Mouse (Mus musculus) left cerebral cortex, postnatal 25 days (tissue): ENCODE measurements around the gene Trak1. TPM values are rescaled to one million over a fixed set of nuclear protein-coding genes. Genes with fewer than 3 reads are reported as not detected.

Source experiments
- DNase-seq, 2 experiments: peaks; one replicate each; pipeline ENCODE4 v3.0.0; 2022; ENCODE audit warnings: low spot score in 2 of 2, mixed read lengths in 1 of 2
- intact Hi-C: fragments of 180-260 bp; cut with DNase I; formaldehyde crosslinking; loops from one replicate; pipeline ENCODE4 v1.15.1; 2025
- total RNA-seq, 2 experiments: library from RNA; stranded (reverse); gene quantifications; 2 replicates each; pipeline ENCODE4 v1.2.3; 2021

The Trak1 gene
- total RNA-seq, 2 experiments from 2014 or later, result 240 to 249 TPM

DNA sequence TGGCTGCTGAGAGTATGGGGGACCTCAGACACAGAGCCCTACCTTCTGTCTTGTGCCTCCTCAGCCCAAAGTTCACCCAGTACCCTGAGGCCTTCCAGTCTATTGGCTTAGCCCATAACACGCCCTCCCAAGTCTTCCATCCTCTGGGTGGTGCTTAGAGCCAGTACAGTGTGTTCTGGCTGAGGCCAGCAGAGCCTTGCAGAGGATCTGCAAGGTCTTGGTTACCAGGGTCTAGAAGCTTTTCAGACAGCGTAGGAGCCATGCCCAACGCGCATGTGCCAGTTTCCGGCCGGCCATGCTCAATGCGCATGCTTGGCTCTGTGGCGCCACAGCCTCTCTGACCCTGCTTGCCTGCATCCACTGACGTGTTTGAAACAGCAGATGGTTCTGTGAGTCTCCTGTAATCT is 85.9 kb downstream of the Trak1 start:
- intact Hi-C loops, result no loop called here
- DNase-seq, result peak; percentile 83 to 94

DNA sequence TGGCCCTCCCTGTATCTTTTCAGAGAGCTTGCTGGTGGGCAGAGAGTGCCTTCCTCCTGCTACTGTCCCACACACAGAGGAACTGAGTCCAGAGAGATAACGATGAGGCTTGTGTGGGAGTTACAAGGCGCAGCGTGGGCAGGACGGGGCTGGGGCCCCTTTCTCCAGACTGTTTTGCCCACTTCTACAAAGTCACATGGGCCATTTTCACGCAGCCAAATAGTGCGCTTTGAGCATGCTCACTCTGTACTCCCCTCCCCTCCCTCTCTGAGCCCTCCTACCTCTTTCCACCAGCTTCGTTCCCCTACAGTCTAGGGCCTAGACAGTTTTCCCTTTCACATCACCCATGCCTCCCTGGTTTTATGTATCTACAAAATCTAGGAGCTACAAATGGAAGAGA is 87.3 kb downstream of the Trak1 start:
- DNase-seq, result peak in 1 of 2 experiments; percentile 81
- intact Hi-C loops, result loop anchor here (5.0 kb wide), 2 partner anchors 68 to 218 kb away; no protein-coding TSS in a partner anchor

DNA sequence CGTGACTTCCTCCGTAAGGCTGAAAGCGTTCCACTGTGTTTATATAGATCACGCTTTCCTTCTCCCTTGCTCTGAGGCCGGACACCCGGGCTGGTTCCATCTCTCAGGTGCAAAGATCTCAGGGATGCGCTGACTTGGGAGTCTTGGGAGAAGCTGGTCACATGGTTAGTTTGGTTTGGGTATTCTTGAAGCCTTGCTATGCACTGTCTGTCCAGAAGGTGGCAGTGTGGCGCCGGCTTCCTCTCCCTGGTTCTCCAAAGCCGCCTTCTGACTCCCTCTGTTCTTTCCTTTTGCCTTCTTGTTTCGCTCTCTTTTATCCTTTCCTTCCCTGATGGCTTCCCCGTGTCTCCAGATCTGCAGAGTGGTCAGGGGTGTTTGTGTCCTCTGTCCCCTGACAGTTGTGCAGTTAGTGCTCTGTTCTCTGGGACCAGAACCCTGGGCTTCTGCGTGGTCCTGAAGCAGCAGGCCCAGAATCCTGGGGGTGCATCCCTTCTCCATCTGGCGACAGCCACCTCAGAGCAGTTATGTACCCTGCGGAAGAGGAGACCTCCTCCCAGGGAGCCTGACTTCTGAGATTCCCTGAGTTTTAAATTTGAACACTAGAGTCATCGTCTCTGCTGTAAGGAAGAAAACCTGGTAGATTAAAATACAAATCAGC is 87.9 kb downstream of the Trak1 start:
- DNase-seq, result peak; percentile 90 to 96
- intact Hi-C loops, result loop anchor here (5.0 kb wide), 2 partner anchors 67 to 217 kb away; no protein-coding TSS in a partner anchor

DNA sequence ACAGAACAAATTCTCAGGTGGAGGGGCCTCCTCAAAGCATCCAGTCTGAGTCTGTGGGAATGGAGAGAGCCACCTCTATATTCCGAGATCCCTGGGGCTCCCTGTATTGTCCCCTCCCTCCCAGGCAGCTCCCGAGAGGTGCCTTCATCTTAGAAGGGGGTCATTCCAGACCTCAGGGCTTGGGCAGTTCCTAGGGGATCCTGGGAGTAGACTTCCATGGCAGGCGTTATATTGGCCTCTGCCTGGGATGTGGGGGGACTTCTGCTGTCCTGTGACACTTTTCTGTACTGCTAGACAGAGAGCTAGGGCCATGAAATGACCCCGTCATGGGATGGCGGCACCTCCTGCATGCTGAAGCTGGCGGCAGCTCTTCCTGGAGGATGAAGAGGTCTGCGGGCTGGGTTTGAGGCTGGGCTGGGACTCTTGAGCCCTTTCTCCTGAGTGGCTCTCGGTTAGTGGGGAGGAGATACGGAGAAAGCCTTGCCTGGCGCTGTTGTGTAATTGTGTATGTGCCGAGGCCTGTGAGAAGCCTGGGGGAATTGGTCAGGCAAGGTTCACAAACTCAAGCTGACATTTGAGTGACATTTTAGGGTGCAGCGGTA is 88.5 kb downstream of the Trak1 start:
- intact Hi-C loops, result loop anchor here (5.0 kb wide), 2 partner anchors 66 to 216 kb away; no protein-coding TSS in a partner anchor
- DNase-seq, result no peak

DNA sequence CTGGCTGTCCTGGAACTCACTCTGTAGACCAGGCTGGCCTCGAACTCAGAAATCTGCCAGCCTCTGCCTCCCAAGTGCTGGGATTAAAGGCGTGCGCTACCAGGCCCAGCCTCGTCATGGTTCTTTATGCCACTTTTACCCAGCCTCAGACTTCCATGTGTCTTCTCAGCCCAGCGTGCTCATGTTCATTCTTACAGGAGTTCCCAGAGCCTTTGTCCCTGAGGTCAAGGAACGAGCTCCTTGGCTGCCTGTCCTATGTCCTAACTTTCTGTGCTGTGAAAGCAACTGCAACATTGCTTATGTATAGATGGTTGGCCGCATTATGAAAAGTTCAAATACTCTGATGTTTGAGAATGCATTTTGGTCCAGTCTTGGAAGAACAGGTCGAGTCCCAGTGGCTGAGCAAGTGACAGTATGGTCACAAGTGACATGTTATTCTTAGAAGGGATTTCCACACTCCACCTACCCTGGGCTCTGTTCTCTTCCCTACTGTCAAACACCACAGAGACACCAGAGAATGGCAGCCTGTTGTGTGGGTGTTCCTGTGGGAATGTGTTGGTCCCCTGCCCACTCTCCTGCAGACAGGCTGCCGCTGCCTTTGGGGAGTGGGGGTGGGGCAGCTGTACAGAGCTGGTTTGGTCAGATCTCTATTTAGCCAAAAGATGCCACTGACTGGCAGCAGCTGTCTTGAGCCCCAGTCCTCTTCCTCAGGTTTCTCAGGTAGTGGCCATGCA is 90.4 kb downstream of the Trak1 start:
- intact Hi-C loops, result loop anchor here (5.0 kb wide), 2 partner anchors 65 to 215 kb away; no protein-coding TSS in a partner anchor

DNA sequence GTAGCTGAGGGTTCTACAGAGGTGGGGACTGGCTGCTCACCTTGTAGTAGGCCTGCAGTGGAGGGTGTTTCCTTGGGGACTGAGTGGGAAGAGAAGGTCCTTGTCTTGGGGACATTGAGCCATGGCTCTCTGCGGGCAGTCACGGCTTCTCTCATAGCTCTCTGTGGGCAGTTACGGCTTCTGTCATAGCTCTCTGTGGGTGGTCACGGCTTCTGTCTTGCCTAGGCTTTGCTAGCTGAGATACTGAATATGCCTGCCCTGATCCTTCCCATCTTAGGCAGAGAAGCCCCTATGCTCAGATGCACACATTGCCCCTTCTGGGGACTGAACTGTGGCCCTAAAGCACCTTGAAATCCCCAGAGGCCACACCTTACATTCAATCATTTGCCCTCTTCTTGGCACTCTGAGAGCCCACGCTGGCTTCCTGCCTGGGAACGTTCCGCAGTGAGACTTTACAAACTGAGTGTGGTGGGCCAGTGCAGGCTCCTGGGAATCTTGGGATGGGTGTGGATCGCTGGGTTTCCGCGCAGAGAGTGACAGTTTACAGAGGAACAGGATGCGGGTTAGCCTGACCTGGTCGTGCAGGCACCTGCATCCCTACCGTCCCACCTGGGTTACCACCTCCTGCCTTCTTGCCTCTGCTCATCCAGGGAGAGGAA is 91.1 kb downstream of the Trak1 start:
- intact Hi-C loops, result loop anchor here (5.0 kb wide), 2 partner anchors 64 to 214 kb away; no protein-coding TSS in a partner anchor
- DNase-seq, result no peak

More for the DNA sequence above, 90.4 kb downstream of the Trak1 start:
- DNase-seq, result peak; percentile 84 to 97

DNA sequence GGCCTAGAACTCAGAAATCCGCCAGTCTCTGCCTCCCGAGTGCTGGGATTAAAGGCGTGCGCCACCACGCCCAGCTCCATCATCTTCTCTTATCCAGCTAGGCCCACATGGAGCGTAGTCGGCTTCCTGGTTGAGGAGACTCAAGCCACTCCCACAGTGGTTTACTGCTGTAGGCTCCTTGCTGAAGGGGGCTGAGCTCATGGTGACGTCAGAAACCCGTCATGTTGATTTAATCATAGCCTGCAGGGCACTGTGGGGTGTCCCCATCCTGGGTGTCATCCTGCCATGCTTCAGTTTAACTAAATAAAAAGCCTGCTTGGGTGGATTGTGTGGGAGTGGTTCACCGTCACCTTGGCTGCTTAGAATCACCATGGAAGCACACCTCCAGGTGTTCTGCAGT is 92.0 kb downstream of the Trak1 start:
- peak in 1 of 2 experiments; percentile 76 for DNase-seq

DNA sequence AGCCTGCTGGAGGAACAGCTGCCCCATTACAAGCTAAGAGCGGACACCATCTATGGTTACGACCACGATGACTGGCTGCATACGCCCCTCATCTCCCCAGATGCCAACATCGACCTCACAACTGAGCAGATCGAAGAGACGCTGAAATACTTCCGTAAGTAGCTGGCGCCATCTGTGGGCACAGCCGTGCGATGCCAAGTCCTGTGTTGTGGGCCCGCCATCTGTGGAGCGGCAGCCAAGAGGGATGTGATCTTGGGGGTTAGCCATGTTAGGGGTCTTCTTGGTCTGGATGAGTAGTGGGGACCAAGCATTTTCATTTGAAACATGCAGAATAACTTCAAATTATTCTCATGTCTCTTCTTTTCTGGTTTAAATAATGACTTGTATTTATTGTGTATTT is 94.6 kb downstream of the Trak1 start:
- DNase-seq, result peak in 1 of 2 experiments; percentile 63

More for the DNA sequence above, 92.0 kb downstream of the Trak1 start:
- intact Hi-C loops, result loop anchor here (5.0 kb wide), 2 partner anchors 63 to 213 kb away; no protein-coding TSS in a partner anchor

DNA sequence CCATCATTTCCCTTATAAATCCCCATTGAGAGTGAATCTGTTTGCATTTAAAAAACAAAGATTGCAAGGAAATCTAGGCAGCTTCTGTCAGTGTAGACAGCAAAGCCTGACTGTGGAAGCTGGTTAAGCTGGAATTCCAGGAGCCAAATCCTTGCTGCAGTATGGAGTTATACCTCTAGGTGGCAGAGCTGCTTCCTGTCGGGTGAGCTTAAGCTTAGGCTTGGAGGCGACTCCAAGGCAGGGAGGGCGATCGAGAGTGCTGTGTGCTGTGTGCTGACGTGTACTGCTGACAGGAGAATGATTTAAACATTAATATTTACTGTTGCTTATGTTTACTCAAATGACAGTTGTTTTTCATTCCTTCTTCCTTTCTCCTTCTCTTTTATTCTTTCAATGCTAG is 95.1 kb downstream of the Trak1 start:
- intact Hi-C loops, result no loop called here
- DNase-seq, result peak; percentile 86 to 93

More for the DNA sequence above, 94.6 kb downstream of the Trak1 start:
- intact Hi-C loops, result no loop called here

DNA sequence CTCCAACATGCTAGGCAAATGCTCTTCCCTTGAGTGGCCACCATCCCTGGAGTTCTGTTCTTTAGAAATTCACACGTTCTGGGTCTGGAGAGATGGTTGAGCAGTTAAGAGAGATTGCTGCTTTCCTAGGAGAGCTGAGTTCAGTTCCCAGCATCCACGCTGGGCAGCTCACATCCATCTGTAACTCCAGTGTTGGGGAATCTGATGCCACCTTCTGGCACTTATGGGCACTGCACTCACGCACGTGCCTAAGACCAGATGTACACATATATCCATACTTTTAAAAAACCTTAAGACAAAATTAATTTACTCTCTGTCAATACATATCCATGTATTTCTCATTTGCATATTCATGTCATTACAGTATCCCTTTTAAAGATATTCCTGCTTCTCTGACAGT is 95.8 kb downstream of the Trak1 start:
- DNase-seq, result no peak
- intact Hi-C loops, result no loop called here

DNA sequence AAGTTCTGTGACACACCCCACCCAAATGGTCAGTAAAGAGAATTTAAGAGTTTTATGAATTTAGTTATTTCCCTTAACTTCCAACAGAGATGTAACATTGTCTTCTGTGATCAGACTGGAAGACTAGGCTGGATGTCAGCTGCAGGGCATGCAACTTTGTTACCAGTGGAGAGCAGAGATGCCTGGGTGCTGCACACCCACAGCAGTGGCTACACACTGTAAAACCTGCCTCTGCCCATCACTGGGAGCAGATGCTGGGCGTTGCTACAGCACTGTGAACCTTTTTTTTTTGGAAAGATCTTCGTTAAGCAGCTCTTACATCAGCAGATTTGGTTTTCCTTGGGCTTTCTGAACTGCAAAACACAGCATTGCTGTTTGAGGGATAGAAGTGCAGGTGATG is 97.6 kb downstream of the Trak1 start:
- no peak for DNase-seq
- intact Hi-C loops, result no loop called here

DNA sequence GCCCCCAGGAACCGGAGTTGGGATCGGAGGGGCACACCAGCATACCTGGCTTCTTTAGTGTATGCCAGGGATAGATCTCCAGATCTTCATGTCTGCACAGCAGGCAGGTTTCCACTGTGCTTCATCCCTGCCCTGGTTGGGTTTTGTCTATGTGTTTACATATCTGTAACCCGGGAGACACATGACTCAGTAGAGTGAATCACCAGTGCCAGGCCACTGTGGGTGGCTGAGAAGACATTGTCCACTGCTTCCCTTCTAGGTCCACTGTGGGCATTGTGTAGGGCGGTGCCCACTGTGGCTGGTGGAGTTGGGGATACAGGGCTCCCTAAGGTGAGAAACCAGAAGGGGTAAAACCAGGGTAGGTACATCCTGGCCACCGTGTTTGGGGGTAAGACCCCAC is 98.5 kb downstream of the Trak1 start:
- DNase-seq, result no peak
- intact Hi-C loops, result no loop called here

DNA sequence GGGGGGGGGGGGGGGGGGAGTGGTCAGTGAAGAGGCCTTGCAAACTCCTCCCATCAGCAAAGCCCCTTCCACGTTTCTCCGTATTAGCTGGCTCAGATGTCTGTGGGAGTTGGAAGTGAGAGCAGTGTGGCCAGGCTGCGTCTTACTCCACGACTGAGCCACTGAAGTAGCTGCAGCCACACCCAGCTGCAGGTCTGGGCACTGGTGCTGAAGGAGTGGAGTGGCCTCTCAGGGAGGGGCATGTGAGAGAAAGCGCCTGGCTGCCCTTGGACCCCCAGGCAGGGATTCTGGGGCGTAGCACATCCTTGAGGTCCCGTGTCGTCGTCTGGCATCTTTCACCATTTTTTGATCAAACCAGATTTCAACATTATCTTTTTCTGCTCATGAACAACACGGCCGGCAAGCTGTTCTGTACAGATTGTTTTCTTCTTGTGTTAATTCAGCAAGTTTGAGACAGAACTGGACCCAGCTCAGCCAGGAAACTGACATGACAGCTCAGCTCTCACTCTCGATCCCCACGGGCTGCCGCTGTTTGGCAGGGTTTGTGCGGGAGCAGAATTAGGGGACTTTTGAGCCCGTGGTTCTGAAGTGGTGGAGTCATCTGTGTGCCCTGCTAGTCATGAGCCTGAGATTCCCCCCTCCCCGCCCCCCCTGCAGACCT is 100.9 kb downstream of the Trak1 start:
- intact Hi-C loops, result no loop called here
- DNase-seq, result peak in 1 of 2 experiments; percentile 51

DNA sequence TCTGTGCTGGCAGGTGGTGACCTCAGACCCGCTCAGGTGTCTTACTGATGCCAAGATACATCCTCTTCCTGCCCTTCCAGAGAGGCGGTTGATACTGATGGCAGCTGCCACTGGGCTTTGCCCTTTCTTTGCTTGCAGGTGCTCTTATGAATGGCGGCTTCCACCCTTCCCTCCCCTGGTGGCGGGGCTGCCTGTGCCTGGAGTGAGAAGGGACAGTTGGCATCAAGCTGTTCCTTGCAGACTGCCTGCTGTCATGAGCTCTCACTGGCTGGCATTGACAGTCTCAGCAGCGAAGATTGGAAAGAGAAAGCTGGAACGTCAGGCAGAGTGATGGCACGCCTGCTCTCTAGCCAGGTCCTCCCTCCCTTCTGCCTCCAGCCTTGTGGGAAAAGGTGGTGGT is 101.5 kb downstream of the Trak1 start:
- intact Hi-C loops, result no loop called here

DNA sequence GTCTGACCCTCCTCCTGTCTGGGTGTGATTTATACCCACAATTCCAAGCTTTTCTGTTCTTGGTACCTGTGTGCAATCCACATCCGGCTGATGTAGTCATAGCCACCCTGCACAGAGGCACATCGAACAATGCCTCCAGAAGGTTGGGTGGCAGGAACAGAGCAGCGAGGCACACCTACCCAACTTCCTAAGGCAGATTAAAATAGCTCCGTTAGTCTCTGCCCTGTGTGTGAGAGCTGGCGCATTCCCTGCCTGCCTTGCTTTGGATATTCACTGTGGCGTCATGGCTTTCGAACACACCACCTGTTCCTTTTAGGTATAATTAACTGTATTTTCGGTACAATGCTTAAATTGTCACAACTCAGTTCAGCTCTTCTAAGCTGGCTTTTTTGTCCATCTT is 103.3 kb downstream of the Trak1 start:
- intact Hi-C loops, result no loop called here
- DNase-seq, result peak in 1 of 2 experiments; percentile 81

More for the DNA sequence above, 101.5 kb downstream of the Trak1 start:
- peak; percentile 75 to 87 for DNase-seq

DNA sequence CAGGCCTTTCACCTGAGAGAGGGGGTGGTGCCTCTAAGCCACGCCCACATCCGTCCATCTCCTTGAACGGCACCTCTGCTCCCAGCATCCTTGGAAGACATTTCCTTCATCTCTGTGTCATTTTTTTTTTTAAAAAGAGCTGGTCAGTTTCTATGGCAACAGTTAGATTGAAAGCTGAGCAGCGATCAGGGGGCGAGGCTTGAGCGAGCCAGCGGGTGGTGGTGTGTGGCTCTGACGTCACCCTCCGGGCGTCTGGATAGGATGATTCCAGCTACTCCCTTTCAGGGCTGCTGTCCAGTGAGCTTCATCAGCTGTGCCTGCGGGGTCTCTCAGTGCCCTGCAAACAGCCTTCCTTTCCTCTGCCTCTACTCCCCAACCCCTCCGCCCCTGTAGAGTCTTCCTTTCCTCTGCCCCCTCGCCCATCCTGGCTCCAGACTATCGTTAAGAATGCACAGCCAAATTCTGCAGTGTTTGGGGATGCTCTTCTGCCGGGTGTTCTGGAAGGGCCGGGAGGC is 105.9 kb downstream of the Trak1 start:
- DNase-seq, result peak; percentile 89 to 97
- intact Hi-C loops, result no loop called here

DNA sequence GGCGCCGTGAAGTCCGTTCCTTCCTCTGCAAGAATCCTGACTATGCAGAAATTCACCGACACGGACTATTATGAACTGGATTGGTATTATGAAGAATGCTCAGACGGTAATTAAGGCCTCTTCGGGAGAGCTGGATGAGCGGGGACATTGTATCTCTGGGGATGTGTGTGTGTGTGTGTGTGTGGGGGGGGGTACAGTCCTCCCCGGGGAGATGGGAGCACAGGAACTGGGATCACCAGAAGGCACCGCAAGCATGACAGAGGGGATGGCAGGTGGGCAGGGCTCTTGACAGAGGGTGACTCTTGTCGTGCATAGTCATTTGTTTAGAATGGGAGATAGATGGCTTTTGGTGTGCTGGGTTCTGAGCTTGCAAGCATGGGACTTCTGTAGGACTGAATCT is 106.4 kb downstream of the Trak1 start:
- intact Hi-C loops, result no loop called here
- DNase-seq, result no peak

DNA sequence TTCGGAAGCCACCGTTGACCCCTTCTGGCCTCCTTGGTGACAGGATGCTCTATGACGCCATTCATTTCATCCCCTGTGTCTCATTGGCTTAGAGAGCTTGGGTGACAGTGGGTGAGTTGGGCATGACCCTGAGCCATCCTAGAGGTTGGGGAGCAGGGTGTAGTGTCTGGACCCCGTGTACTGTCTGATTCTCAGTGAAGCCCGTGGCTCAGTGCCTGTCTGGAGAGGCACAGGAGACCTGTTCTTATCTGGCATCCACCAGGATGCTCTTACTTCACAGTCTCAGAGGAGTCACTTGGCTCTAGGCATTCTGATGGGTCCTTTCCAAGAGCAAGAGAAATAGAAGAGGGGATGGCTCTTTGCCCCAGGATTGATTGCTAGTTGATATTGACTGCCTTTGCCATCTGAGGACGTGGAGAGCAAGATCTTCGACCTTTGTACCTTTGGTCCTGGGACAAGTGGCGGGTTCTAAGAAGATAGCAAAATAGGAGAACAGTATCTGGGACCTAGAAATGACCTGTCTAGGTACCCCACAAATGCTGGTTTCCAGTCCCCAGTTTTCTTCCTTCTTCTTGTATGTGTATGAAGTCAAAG is 107.9 kb downstream of the Trak1 start:
- no peak for DNase-seq
- intact Hi-C loops, result no loop called here

DNA sequence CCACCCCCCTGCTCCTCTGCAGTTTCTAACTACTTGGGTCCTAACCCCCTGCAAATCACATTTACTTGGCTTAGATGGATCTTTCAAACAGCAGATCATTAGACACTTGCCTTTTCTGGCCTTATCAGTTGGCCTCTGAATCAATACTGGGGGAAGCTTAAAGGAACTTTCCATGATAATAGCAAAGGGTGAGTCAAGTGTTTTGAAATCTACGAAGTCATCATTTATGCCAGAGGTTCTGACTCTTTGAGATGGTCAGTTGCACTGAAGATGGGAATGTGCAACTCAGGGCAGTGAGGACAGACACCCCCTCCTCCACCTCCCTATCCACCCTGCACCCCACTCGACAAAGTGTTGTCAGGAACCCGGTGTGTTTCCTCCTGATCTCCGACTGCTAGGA is 108.5 kb downstream of the Trak1 start:
- intact Hi-C loops, result no loop called here
- no peak for DNase-seq
